Mouse (Mus musculus) spleen, embryonic (tissue): Measurements from ENCODE around the gene Itga4.

Experiments
- CTCF ChIA-PET: fragments of 350-600 bp; sonication (Branson Sonifier 250); formaldehyde crosslinking; loops from one replicate; lab custom pipeline; 2022; lab: Charles Lee

The Itga4 gene

DNA sequence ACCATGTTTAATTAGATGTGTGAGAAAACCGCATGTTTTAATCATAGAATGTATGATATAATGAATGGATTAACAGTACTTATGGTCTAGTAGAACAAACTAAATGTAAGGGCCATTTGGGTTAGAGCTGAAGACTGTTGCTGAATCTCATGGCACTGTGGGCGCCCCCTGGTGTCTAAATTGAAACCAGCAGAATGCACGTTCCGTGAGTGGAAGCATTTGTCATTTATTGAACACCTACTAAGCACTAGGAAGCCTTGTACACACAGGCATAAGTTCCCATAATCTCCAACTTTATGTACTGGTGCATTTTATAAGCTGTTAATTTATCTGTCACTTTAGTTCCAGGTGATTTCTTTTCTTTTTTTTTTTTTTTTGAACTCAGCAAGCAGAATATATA is 10.4 kb downstream of the Itga4 start:
- CTCF ChIA-PET = interaction anchor here (0.7 to 1.4 kb wide), 3 partner anchors 10 to 714 kb away, joined by 3 to 17 read pairs (median 6); partner anchors contain the start of gene Itga4

DNA sequence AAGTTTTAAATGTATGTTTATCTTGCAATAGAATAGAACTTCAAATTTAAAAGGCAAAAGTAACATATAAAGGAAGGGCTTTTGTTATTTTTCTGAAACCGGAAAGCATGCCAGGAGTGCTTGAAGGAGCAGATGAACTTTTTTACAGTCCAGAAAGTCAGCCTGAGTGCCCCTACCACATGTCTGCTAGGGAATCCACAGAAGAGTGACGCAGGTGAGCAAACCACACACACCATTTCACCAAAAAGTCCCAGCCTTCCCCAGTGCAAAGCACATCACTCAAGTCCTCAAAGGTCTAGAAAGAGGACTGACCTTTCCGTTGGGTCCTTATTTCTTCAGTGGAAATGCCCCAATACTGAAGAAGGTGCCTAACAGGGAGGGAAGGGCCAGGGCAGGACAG is 11.3 kb downstream of the Itga4 start:
- CTCF ChIA-PET = interaction anchor here (1.2 to 1.4 kb wide), 2 partner anchors 11 to 308 kb away, joined by 3 to 6 read pairs; partner anchors contain the start of gene Itga4

DNA sequence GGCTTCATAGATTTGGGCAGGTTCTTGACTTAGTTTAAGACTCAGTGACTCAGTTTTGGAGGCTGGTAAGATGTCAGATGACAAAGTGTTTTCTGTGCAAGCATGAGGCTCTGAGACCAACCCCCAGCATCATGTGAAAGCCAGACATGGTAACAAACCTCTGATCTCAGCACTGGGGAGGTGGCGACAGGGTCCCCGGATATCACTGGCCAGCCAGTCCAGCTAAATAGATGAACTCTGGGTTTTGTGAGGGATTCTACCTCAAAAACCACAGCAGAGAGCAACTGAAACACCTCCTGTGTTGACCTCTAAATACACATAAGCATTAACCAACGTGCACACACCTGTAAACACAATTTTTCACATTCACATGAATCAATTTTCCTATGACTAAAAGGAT is 12.0 kb downstream of the Itga4 start:
- CTCF ChIA-PET = no interaction called here

DNA sequence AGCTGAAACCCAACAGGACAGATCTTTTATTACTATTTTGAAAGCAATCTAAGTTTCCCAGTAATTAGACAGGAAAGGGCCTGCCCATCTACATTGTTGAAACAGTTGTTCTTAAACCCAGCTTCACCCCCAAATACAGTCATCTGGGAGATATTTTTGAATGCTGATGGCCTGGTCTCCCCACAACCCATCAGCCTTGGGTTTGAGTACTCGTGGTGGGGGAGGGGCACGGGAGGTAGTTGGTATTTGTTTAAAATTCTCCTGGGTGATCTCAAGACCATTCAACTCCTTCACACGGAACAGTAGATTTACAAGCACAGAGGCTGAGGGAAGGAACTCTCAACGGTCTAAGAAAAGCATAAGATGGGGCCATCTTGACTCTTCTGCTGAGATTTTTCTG is 13.6 kb downstream of the Itga4 start:
- CTCF ChIA-PET = no interaction called here

DNA sequence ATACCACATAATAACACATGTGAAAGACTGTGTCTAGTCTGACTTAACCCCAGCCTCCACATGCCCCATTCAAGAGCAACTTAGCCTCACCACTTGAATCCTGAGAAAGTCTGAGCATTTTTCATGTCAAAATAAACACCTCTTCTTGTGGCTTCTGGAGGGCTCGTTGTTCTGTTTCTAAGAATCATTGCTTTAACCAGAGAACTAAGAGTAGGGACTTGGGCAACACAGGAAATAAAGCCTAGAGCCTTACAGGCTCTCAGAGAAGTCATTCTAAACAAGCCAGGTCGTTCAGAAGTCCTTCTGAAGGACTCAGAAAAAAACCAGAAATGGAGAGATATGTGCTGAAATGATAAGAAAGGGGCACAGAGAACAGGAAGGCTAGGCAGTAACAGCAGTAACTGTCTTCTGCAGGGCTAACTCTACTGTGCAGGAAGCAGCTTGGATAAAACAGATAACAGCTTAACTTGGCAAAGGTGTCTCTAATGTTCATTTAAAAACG is 14.9 kb downstream of the Itga4 start:
- CTCF ChIA-PET = interaction anchor here (0.5 kb wide), 1 partner anchor 63 kb away, joined by 20 read pairs; no protein-coding TSS in a partner anchor

DNA sequence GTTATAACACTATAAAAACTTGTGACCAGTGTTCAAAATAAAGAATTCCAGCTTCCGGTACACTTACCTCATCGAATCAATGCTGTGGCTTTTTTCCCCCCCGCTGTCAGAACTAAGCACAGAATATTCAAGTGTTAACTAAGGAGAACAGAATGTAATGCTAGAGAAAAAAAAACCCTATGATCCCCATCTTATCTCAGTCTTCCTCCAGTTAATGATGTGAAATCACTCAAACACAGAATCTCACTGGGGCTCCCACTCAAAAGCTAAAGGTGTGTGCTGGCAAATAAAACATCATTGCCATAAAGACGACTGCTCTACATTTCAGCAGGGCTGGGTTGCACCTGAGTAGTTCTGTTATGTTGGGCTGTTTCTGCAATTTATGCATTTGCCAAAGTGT is 16.6 kb downstream of the Itga4 start:
- CTCF ChIA-PET = no interaction called here

DNA sequence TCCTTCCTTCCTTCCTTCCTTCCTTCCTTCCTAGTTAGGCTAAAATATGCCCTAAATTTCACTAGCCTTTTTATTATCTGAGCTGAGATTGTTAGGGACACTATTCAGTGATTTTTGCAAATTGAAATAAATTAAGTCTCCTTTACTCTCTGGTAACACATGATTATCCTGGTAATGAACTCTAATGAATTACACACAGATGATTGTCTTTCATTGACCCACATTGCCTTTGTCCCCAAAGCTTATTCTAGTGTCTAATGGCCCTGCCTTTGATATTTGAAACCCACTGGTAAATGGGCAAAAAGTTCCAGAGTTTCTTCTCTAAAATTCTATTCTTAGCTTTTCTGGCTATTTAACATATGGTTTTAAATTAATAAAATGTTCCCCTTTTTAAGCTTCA is 23.4 kb downstream of the Itga4 start:
- CTCF ChIA-PET = no interaction called here

DNA sequence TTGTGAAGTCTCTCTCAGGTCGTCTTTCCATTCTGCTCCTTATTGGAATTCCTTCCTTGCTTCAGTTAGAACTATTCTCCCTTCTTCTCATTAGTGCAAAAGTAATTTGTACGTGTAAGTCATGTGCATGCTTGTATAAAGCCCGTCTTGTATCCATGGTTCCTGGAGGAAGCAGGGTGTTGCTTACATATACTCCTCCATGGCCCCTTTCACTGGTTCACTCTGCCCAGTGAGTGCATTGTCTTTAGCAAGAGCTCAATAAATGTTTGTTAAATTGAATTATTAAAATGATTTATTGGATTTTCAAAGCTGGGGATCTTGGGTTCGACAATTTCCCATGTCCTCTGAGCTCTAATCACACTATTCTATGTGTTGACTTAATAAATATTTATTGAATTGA is 29.0 kb downstream of the Itga4 start:
- CTCF ChIA-PET = no interaction called here

DNA sequence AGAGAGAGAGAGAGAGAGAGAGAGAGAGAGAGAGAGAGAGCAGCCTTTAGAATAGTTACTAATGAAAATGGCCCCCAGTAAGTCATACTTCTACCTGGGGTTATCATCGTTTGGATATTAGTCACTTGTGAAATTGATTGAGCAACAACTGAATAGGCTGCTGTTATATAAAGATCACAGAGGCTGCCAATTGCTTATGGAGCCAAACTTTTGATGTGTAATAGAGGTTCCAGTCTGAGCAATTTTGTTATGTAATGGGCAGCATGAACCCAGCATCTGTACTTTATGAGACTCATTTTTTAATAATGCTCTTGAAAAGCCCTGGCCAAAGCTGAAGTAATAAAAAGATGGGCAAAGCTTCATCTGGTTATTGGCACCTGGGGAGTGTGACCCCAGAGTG is 34.9 kb downstream of the Itga4 start:
- CTCF ChIA-PET = interaction anchor here (0.6 kb wide), 1 partner anchor 46 kb away, joined by 10 read pairs; no protein-coding TSS in a partner anchor

DNA sequence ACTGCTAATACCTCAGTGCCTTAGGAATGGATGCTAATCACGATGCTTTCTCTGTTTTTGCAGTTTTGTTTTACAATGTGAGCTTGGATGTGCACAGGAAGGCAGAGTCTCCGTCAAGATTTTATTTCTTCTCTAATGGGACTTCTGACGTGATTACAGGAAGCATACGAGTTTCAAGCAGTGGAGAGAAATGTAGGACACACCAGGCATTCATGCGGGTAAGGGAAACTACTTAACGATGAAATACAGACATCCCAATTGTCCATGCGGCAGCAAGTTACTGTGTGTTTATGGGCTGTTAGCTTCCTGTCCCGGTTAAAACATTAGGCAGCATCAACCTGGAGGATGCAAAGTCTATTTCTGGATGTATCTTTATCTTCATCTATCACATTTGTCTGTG is 36.7 kb downstream of the Itga4 start:
- CTCF ChIA-PET = interaction anchor here (0.5 kb wide), 1 partner anchor 11 kb away, joined by 3 read pairs; no protein-coding TSS in a partner anchor

DNA sequence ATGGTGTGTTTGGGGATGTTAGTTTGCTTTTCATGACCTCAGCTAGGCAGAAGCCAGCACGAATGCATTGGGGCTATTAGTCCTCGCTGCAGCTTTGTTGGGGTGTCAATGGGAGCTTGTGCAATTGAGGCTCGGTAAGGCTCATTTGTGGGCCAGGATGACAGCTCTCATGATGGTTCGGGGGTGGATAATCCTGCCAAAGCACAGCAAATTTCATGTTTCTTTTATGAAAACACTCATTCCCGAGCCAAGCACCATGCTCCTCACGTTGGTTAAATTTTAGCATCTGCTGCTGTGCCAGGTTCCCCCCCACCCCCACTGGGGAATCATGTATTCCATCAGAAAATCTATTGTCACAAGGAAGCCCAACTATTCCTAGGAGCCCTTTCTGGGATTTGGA is 37.2 kb downstream of the Itga4 start:
- CTCF ChIA-PET = no interaction called here

DNA sequence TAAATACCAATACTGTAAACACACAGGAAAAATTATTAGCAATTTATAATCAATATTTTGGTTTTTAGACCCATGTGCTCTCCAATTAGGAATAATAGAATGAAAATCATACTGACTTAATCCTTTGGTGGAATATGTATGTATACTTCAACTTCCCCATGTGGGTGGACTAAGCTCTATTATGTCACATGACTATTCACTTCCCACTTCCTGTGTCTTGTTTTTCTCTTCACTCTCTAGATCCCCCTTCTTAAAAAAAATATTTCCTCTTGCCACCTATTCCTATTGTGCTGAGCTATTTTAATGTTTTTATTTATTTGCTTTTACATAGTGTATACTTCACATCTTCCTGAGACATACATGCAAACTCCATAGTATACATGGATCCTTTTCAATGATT is 47.2 kb downstream of the Itga4 start:
- CTCF ChIA-PET = interaction anchor here (0.7 kb wide), 1 partner anchor 11 kb away, joined by 3 read pairs; no protein-coding TSS in a partner anchor

DNA sequence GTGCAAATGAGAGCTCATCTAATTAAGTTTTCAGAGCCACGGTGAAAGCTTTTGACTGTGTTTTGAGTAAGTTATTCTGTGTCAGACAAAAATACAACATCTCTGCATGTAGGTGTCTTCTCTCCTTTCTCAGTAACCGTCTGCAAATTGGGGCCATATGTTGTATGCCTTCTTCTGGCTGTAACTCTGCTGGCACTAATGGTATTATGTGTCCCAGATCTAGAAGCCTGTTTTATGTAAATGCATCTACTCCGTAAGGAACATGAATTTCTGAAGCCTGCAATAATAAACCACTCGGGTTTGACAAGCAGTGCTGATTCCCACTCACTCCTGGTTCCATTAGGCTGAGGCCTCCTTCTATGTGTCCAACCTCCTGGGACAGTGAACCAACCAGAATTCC is 52.3 kb downstream of the Itga4 start:
- CTCF ChIA-PET = interaction anchor here (0.6 to 0.8 kb wide), 2 partner anchors 13 to 64 kb away, joined by 3 read pairs; no protein-coding TSS in a partner anchor

DNA sequence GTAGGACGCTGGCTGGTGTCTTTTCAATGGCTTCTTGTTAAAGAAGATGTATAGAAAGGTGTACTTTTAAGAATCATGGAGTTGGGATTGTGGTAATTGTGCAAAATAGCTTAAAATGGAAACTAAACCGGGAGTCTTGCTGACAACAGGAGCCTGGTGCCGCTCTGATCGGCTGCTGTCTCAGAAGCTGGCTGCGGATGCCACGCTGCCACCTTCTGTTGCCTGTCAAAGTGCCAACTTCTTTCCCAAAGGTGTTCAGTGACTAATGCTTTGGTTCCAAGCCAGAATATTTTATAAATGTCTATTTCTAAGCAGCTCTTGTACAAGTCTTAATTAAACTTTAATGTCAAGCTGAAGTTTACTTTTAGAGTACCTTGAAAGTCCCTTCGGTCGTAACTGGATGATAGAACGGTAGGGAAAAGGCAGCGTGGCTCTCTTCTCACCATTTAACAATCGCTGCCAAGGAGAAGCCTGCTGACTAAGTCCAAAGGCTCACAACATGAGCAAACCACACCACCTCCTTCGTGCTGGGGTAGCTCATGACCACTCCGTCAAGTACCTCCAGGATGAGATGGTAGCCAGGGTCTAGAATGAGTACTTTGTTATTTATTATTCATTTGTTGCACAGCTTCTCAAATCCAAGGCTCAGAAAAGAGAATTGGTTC is 54.4 kb downstream of the Itga4 start:
- CTCF ChIA-PET = no interaction called here

DNA sequence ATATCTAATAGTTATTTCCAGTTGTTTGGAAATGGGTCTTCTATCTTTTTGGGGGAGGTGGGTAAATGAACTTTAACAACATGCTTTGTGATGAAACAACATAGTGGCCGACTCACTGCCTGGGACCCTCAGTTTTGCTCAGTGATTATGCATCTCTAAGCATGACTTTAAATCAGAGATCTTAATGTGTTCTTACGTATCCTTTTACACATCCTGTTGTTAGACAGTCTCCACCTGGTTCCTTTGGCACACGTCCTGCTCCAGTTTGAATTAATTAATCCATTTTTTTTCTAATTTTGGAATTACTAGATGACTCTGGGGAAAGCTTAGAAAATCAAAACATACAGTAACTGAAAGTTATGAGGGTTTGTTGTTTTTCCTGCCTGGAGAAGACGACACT is 57.3 kb downstream of the Itga4 start:
- CTCF ChIA-PET = no interaction called here

DNA sequence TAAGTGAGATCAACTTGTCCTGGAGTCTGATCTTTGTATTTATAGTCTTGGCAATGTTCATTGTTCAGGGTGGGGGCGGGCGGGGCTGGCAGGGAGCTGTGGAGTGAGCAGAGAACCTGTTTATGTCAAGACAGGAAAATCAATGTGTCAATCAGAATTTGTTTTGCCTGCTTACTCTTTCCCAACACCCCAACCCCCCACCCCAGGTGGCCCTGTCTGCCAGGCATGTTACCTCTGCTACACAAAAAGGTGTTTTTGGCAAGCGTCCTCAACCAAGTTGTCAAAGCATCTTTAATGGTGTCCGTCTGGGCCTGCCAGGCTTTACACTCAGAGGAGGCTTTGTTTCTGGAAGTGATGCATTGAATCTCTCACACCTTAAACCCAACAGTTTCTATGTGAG is 59.9 kb downstream of the Itga4 start:
- CTCF ChIA-PET = interaction anchor here (0.7 kb wide), 1 partner anchor 37 kb away, joined by 4 read pairs; no protein-coding TSS in a partner anchor

DNA sequence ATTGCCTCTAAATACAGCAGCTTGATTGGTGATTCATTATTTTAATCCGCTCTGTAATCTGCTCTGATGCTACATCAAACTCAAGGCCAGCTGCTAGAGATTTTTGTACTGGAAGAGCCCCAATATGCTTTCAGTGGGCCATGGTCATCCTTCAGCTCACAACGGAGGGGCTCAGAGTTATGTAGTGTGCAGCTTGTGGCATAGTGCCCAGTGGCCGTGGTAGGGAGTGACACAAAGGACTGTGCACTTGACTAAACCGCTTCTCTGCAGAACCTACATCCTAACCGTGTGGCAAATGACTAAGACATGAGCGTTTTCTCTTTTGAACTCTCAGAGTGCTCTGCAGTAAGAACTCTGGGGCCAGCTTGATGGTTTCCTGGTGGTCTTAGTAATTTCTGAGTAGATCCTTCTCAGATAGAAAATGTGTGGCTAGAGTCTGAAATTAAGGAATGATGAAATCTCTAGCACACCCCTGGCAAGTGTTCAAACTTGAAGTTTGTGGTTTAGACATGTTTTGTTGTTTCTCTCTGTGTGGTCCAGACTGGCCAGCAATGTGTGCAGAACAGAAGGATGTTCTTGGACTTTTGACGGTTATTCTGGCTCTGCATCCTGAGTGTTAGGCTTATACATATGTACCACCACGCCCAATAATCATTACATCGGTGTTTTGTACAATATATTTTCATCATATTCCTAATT is 61.1 kb downstream of the Itga4 start:
- CTCF ChIA-PET = no interaction called here

DNA sequence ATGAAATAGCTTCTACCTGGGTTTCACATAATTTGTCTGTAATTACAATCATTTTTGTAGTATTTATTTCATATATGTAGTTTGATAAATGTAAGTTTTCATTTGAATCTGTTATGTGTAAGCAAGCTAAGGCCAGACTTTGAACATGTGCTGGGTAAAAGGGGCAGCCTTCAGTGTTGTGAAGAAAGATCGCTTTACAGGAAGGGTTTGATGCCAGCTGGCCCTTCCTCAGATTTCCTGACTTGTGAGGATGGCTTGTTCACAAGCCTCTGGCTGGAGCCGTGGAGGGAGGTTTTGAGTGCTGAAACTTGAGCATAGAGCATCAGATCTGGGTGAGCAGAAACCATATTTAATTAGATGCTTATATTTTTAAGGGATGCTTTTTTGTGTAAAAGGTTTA is 72.9 kb downstream of the Itga4 start:
- CTCF ChIA-PET = no interaction called here

DNA sequence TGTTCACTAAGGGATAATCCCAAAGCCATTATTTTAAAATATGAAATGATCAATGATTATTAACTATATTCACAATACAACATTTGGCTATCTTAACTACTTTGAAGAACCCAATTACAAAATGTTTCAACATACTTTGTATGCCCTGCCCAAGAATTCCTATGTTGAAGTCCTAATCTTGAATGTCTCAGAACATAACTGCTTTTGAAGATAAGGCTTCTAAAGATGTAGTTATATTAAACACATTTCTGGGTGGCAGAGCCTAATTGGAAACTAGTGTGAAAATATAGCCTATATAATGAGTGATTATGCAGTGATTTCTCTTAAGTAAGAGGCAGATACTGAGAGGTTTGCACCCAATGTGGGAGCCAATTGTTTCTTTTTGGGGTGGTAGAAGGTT is 79.4 kb downstream of the Itga4 start:
- CTCF ChIA-PET = no interaction called here

DNA sequence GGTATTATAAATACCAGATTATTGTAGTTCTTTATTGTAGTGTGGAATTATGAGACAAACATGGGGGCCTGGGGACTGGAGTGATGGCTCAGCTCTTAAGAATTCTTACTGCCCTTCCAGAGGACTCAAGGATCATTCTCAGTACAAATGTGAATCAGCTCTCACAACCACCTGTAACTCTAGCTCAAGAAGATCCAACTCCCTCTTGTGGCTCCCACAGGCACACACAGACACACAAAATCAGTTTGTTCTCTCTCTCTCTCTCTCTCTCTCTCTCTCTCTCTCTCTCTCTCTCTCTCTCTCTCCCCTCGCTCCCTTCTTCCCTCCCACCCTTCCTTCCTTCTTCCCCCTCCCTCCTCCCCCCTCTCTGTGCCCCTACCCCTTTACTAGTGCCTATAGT is 80.9 kb downstream of the Itga4 start:
- CTCF ChIA-PET = interaction anchor here (0.6 to 0.7 kb wide), 2 partner anchors 46 to 231 kb away, joined by 3 to 10 read pairs; no protein-coding TSS in a partner anchor

DNA sequence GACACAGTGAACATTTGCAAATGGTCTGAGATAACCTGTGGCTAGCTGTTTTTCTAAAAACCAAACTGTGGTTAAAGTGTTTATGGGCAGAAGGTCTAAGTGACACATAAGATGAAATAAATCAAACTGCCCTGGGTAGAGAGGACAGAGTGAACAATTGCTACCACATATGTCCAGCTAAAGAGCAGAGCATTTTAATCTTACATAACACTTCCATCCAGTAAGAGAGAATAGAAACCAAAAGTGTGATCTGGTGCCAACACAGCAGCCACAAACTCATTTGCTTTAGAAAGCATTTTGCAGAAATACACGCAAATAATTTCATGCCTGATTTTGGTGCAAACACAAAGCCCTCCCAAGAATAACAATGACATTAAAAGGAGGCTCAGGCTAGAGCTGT is 83.8 kb downstream of the Itga4 start:
- CTCF ChIA-PET = no interaction called here

DNA sequence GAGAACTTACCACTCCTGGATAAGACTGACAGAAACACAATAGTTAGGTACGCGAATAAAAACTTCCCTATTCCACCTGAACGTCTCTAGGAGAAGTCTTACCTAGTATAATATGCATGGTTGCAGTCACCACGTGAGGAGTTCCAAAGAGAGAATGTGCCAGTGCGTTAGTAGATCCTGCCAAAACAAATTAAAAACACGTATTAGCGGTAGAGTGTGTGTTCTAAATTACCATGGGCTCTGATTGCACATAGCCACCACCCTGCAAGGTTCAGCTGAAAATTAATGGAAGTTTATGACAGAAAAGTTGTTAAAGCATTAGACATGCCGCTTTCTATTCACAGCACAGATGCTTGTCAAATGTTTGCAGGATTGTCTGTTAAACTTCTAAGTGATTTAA is 87.9 kb downstream of the Itga4 start:
- CTCF ChIA-PET = no interaction called here
